Mouse (Mus musculus) liver, embryonic 14.5 days (tissue): ENCODE measurements around the gene Cfdp1.

ENCODE experiments used
- CTCF ChIP-seq: IDR thresholded peaks from 2 replicates; pipeline ENCODE4 v1.5.1; 2016; ENCODE audit warnings: antibody characterized with exemption, low read depth, control low read depth
- EP300 ChIP-seq: IDR thresholded peaks from 2 replicates; pipeline ENCODE4 v1.6.1; 2016; ENCODE audit warnings: antibody characterized with exemption, low read depth

DNA sequence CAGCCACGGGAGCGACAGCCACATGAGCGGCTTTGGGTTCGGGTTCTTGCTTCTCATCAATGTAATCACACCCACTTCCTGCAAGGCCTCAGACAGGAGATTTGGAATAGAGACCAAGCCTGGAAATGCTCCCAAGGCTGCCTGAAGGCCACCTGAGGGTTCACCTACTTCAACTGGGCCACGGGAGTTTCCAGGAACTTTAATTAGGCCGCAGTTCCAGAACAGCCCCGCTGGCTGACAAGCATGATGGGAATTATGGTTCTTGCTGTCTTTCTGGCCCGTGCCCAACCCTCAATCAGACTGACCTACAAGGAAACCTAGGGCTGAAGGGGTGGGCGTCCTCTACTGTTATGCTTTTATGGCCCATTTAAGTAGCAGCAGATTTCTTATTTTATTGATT is 82.0 kb downstream of the Cfdp1 start:
- TF ChIP-seq CTCF (no peak), EP300 (no peak)
